Mouse (Mus musculus): ENCODE measurements around the gene Alkbh8.

- no peak for TF ChIP-seq CTCF (IDR thresholded peaks at IDR 0.05 in 2 of 3, conservative IDR thresholded peaks at IDR 0.05 in 1 of 3; ENCODE audit: control insufficient read depth in 1 of 3, insufficient read depth in 1 of 3, low read depth in 2 of 3, low read length in 3 of 3, poor library complexity in 1 of 3, severe bottlenecking in 1 of 3)
- no peak for TF ChIP-seq RAD21 (IDR thresholded peaks at IDR 0.05; ENCODE audit: low read depth, low read length)
- peak; percentile 83 to 93 for TF ChIP-seq EP300 (IDR thresholded peaks at IDR 0.05; ENCODE audit: low read depth in 1 of 2, low read length in 2 of 2)
- TF ChIP-seq GATA1 (IDR thresholded peaks at IDR 0.05; ENCODE audit: low read depth, low read length): peak; percentile 93
- peak; percentile 87 for TF ChIP-seq TCF12 (IDR thresholded peaks at IDR 0.05; ENCODE audit: low read depth, low read length)
- TF ChIP-seq MAFK (IDR thresholded peaks at IDR 0.05; ENCODE audit: borderline replicate concordance, low read depth, low read length): no peak
- TF ChIP-seq POLR2A (IDR thresholded peaks at IDR 0.05; ENCODE audit: control insufficient read depth in 1 of 2, insufficient read depth in 1 of 2, low read depth in 1 of 2, low read length in 2 of 2, poor library complexity in 1 of 2): no peak
- TF ChIP-seq MAZ (IDR thresholded peaks at IDR 0.05; ENCODE audit: low read depth, low read length): no peak
- no peak for TF ChIP-seq KAT2A (conservative IDR thresholded peaks at IDR 0.05; ENCODE audit: low read depth, low read length)
Measured at GRCm38 (mm10) chr9:3345967-3346366, 11.0 kb downstream of the Alkbh8 start.

All from MEL (cell line).